Mouse (Mus musculus): ENCODE results near the gene Ephb4. TPM values are rescaled to one million over a fixed set of nuclear protein-coding genes. Genes with fewer than 3 reads are reported as not detected.

The Ephb4 gene
- polyA plus RNA-seq, 3 experiments from 2014 or later, result not detected

Other genes starting within 250 kb of the Ephb4 start
- gene Trim56, start 233.9 kb upstream of the Ephb4 start, polyA plus RNA-seq (2017; shearing (Covaris generic)), result 10 to 100 TPM; 12.2 to 16.5 (median 15.0) TPM
- not detected for gene Muc3, start 200.8 kb upstream of the Ephb4 start, polyA plus RNA-seq (2017; shearing (Covaris generic))
- 1 to 10 TPM; 2.3 to 4.8 (median 4.2) TPM for gene Muc3a, start 137.7 kb upstream of the Ephb4 start, polyA plus RNA-seq (2017; shearing (Covaris generic))
- not detected for gene Ache, start 62.6 kb upstream of the Ephb4 start, polyA plus RNA-seq (2017; shearing (Covaris generic))
- gene Ufsp1, start 55.5 kb upstream of the Ephb4 start, polyA plus RNA-seq (2017; shearing (Covaris generic)), result 1 to 10 TPM in 2 of 3 experiments, under 1 TPM in 1; 0.32 to 2.0 (median 1.5) TPM
- 10 to 100 TPM; 58.1 to 76.1 (median 61.2) TPM for gene Srrt, start 42.4 kb upstream of the Ephb4 start, polyA plus RNA-seq (2017; shearing (Covaris generic))
- gene Trip6, start 35.7 kb upstream of the Ephb4 start, polyA plus RNA-seq (2017; shearing (Covaris generic)), result 1 to 10 TPM; 1.4 to 1.7 (median 1.6) TPM
- gene Slc12a9, start 16.5 kb upstream of the Ephb4 start, polyA plus RNA-seq (2017; shearing (Covaris generic)), result 10 to 100 TPM in 2 of 3 experiments, 1 to 10 TPM in 1; 6.0 to 15.2 (median 11.0) TPM
- gene Zan, start 127.0 kb downstream of the Ephb4 start, polyA plus RNA-seq (2017; shearing (Covaris generic)), result under 1 TPM; 0.19 to 0.55 (median 0.24) TPM
- 10 to 100 TPM; 51.1 to 61.5 (median 59.1) TPM for gene Pop7, start 152.4 kb downstream of the Ephb4 start, polyA plus RNA-seq (2017; shearing (Covaris generic))
- 10 to 100 TPM; 14.0 to 33.6 (median 31.4) TPM for gene Gigyf1, start 168.4 kb downstream of the Ephb4 start, polyA plus RNA-seq (2017; shearing (Covaris generic))
- gene Epo, start 183.1 kb downstream of the Ephb4 start, polyA plus RNA-seq (2017; shearing (Covaris generic)), result not detected
- gene Gnb2, start 183.4 kb downstream of the Ephb4 start, polyA plus RNA-seq (2017; shearing (Covaris generic)), result 10 to 100 TPM; 63.1 to 85.4 (median 72.9) TPM
- gene Actl6b, start 203.4 kb downstream of the Ephb4 start, polyA plus RNA-seq (2017; shearing (Covaris generic)), result not detected
- gene Tfr2, start 219.7 kb downstream of the Ephb4 start, polyA plus RNA-seq (2017; shearing (Covaris generic)), result 1 to 10 TPM in 2 of 3 experiments, not detected in 1; 1.3 to 1.9 TPM

Measured in inflammation-experienced regulatory T-cells, adult 6 months (primary cell).